Mouse (Mus musculus): ENCODE results near the gene Cbx1. TPM values are rescaled to one million over a fixed set of nuclear protein-coding genes. Genes with fewer than 3 reads are reported as not detected.

Cbx1 gene
- polyA plus RNA-seq, 1 experiment: 1.5 TPM

GRCm38 (mm10) chr11:96821956-96822355, 33.0 kb downstream of the Cbx1 start:
- no peak overlapping the region for H3K4me3 ChIP-seq (replicated peaks)
- no peaks in the 10 kb centered on the region for H3K9me3 ChIP-seq (ENCODE audit: control insufficient read depth, low read length)
- H3K36me3 ChIP-seq (ENCODE audit: control insufficient read depth): peaks cover 91% of the 10 kb centered on the region
- peaks cover 45% of the 10 kb centered on the region for H3K4me1 ChIP-seq (ENCODE audit: control insufficient read depth)
- H3K27me3 ChIP-seq (ENCODE audit: control insufficient read depth): no peaks in the 10 kb centered on the region
- no peak for TF ChIP-seq TAL1 (IDR thresholded peaks at IDR 0.05; ENCODE audit: low read length)
- TF ChIP-seq GATA1 (IDR thresholded peaks at IDR 0.05; ENCODE audit: low read length): no peak

- Histone ChIP-seq H3K9me3 (ENCODE audit: control insufficient read depth, low read length) (no peaks in the 10 kb centered on the region), H3K36me3 (ENCODE audit: control insufficient read depth) (peaks cover 91% of the 10 kb centered on the region), H3K27me3 (ENCODE audit: control insufficient read depth) (no peaks in the 10 kb centered on the region), H3K4me3 (replicated peaks) (peak overlapping the region; percentile 59), H3K4me1 (ENCODE audit: control insufficient read depth) (peaks cover 54% of the 10 kb centered on the region)
- no peak for TF ChIP-seq TAL1 (IDR thresholded peaks at IDR 0.05; ENCODE audit: low read length)
Observed at GRCm38 (mm10) chr11:96822675-96823470, 33.9 kb downstream of the Cbx1 start.

GRCm38 (mm10) chr11:96823471-96823837, 34.5 kb downstream of the Cbx1 start:
- TF ChIP-seq TAL1 (IDR thresholded peaks at IDR 0.05; ENCODE audit: low read length) (no peak), GATA1 (IDR thresholded peaks at IDR 0.05; ENCODE audit: low read length) (no peak)
- H3K4me1 ChIP-seq (ENCODE audit: control insufficient read depth): peaks cover 60% of the 10 kb centered on the region
- no peaks in the 10 kb centered on the region for H3K27me3 ChIP-seq (ENCODE audit: control insufficient read depth)
- H3K36me3 ChIP-seq (ENCODE audit: control insufficient read depth): peaks cover 90% of the 10 kb centered on the region
- H3K9me3 ChIP-seq (ENCODE audit: control insufficient read depth, low read length): no peaks in the 10 kb centered on the region
- peak overlapping the region; percentile 59 for H3K4me3 ChIP-seq (replicated peaks)

DNA sequence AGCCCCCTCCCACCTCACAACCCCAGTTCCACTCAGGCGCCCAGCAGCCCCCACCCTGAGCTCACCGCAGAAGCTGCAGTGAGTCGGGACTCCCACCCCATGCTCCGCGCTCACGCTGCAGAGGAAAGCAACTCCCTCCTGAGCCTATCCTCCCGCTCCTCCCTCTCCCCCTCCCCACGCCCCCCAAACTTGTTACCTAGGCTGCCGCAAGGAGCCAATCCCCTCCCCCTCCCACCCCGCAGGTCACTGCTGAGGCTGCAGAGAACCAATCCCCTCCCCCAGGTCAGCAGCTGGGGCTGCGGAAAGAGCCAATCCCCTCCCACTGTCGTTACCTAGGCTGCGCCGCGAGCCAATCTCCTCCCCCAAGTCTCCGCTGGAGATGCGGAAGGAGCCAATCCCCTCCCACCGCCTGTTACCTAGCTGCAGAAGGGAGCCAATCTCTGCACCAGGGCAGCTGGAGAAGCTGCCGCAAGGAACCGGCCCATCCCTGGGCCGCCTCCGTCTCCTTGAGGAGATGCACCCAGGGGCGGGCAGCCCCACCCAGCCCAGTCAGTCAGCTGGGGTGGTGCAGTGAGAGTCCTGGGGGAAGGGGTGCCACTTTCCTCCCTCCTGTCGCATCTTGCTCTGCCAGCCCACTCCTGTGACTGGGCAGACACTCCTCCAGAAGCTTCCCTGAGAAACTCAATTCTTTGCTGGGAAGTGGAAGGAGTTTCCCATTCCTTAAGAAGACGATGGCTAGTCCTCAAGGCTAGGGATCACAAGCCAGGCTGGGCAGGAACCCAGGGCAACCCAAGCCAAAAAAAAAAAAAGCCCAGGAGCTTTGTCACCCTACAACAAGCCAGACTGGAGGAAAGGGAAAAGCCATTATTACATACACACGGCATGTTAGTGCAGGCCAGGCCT, 35.2 kb downstream of the Cbx1 start:
- TF ChIP-seq TAL1 (IDR thresholded peaks at IDR 0.05; ENCODE audit: low read length): no peak
- TF ChIP-seq GATA1 (IDR thresholded peaks at IDR 0.05; ENCODE audit: low read length): no peak
- Histone ChIP-seq H3K4me3 (replicated peaks) (peak overlapping the region; percentile 59), H3K27me3 (ENCODE audit: control insufficient read depth) (no peaks in the 10 kb centered on the region), H3K9me3 (ENCODE audit: control insufficient read depth, low read length) (no peaks in the 10 kb centered on the region), H3K36me3 (ENCODE audit: control insufficient read depth) (peaks cover 83% of the 10 kb centered on the region), H3K4me1 (ENCODE audit: control insufficient read depth) (peaks cover 66% of the 10 kb centered on the region)

DNA sequence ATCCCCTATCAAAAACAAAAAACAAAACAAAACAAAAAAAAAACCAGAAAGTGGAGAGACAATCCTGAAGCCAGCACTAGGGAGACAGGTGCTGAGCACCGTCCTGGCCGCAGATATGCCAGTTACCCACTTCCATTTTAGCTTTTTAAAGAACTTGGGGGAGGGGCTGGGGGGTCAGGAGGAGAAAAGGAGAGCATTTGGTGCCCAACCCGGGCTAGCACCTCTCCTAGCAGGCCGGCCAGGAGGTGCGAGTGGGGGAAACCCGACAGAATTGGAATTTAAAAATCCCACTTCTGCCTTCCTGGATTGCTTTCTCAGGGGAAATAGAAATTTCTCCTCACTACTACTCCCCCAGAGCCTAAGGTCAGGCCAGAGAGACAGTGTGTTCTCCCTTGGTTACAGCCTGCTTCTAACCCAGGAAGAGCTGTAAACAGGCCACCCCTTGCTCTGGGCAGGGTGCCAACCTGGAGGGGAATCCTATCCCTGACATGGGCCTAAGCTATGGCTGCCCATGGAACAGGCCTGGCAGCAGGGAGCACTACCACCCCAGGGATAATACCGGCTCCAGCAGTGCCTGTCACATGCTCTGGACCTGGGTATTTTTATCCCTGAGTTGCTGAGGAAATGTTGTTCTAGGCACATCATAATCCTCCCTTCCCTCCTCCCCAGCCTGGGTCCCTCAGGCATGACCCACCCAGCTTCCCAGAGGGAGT, 36.0 kb downstream of the Cbx1 start:
- Histone ChIP-seq H3K36me3 (ENCODE audit: control insufficient read depth) (peaks cover 75% of the 10 kb centered on the region), H3K4me3 (replicated peaks) (no peak overlapping the region), H3K4me1 (ENCODE audit: control insufficient read depth) (peaks cover 67% of the 10 kb centered on the region), H3K27me3 (ENCODE audit: control insufficient read depth) (no peaks in the 10 kb centered on the region), H3K9me3 (ENCODE audit: control insufficient read depth, low read length) (no peaks in the 10 kb centered on the region)
- TF ChIP-seq TAL1 (IDR thresholded peaks at IDR 0.05; ENCODE audit: low read length) (no peak), GATA1 (IDR thresholded peaks at IDR 0.05; ENCODE audit: low read length) (no peak)

- peaks cover 60% of the 10 kb centered on the region for H3K36me3 ChIP-seq (ENCODE audit: control insufficient read depth)
- H3K9me3 ChIP-seq (ENCODE audit: control insufficient read depth, low read length): no peaks in the 10 kb centered on the region
- H3K4me3 ChIP-seq (replicated peaks): no peak overlapping the region
- no peaks in the 10 kb centered on the region for H3K27me3 ChIP-seq (ENCODE audit: control insufficient read depth)
- TF ChIP-seq GATA1 (IDR thresholded peaks at IDR 0.05; ENCODE audit: low read length): no peak
- TF ChIP-seq TAL1 (IDR thresholded peaks at IDR 0.05; ENCODE audit: low read length): no peak
- peaks cover 80% of the 10 kb centered on the region for H3K4me1 ChIP-seq (ENCODE audit: control insufficient read depth)
Observed at GRCm38 (mm10) chr11:96826481-96826880, 37.6 kb downstream of the Cbx1 start.

DNA sequence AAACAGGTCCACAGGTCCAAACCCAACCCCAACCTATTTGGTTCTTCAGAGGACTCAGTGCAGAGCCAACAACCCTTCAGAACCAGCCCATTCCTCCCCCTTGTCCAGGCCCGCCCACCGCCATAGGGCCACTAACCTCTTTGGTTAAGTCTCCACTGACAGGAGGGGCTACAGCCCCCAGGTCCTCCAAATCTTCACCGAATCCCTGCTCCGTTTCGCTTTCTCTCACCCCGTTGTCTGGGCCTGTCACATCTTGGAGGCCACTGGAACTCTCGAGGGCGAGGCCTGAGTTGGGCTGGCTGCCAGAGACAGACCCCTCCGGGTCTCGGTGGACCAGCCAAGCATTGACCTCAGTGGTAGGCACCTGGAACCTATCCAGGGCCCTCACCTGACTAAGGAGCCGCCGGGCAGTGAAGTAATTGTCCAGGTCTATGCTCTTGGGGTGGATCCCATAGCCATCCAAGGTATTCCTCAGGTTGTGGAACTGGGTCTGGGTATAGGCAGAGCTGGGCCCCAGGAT, 38.2 kb downstream of the Cbx1 start:
- peak overlapping the region; percentile 20 for H3K4me3 ChIP-seq (replicated peaks)
- H3K4me1 ChIP-seq (ENCODE audit: control insufficient read depth): peaks cover 82% of the 10 kb centered on the region

GRCm38 (mm10) chr11:96827917-96828316, 39.0 kb downstream of the Cbx1 start:
- TF ChIP-seq TAL1 (IDR thresholded peaks at IDR 0.05; ENCODE audit: low read length): no peak
- no peak for TF ChIP-seq GATA1 (IDR thresholded peaks at IDR 0.05; ENCODE audit: low read length)
- Histone ChIP-seq H3K36me3 (ENCODE audit: control insufficient read depth) (peaks cover 46% of the 10 kb centered on the region), H3K4me1 (ENCODE audit: control insufficient read depth) (peaks cover 78% of the 10 kb centered on the region), H3K27me3 (ENCODE audit: control insufficient read depth) (no peaks in the 10 kb centered on the region), H3K4me3 (replicated peaks) (peak overlapping the region; percentile 88), H3K9me3 (ENCODE audit: control insufficient read depth, low read length) (no peaks in the 10 kb centered on the region)

More for the DNA sequence above, 38.2 kb downstream of the Cbx1 start:
- TF ChIP-seq TAL1 (IDR thresholded peaks at IDR 0.05; ENCODE audit: low read length) (no peak), GATA1 (IDR thresholded peaks at IDR 0.05; ENCODE audit: low read length) (no peak)
- Histone ChIP-seq H3K27me3 (ENCODE audit: control insufficient read depth) (no peaks in the 10 kb centered on the region), H3K9me3 (ENCODE audit: control insufficient read depth, low read length) (no peaks in the 10 kb centered on the region), H3K36me3 (ENCODE audit: control insufficient read depth) (peaks cover 53% of the 10 kb centered on the region)

Data from erythroblast, embryonic 14.5 days (primary cell).